Mouse (Mus musculus) midbrain, embryonic 15.5 days (tissue): ENCODE results near the gene Phox2a. TPM values are rescaled to one million over a fixed set of nuclear protein-coding genes. Genes with fewer than 3 reads are reported as not detected.

Source experiments
- ATAC-seq: fragments of 200-750 bp; cut with Nextera tagmentation; replicated peaks from 2 replicates; pipeline ENCODE4 v1.8.0; 2017; ENCODE audit warnings: moderate TSS enrichment
- H3K27ac ChIP-seq: fragments of 300-500 bp; sonication (generic); 2 replicates; pipeline ENCODE4 v1.5.1; 2015; ENCODE audit warnings: mild to moderate bottlenecking, inconsistent platforms
- H3K27me3 ChIP-seq: fragments of 300-500 bp; sonication (generic); replicated peaks from 2 replicates; pipeline ENCODE4 v1.6.1; 2015; ENCODE audit warnings: inconsistent platforms
- H3K36me3 ChIP-seq: fragments of 300-500 bp; sonication (generic); replicated peaks from 2 replicates; pipeline ENCODE4 v1.6.1; 2015; ENCODE audit warnings: inconsistent platforms
- H3K4me1 ChIP-seq: fragments of 300-500 bp; sonication (generic); 2 replicates; pipeline ENCODE4 v1.6.1; 2015; ENCODE audit warnings: inconsistent platforms
- H3K4me2 ChIP-seq: fragments of 300-500 bp; sonication (generic); 2 replicates; pipeline ENCODE4 v1.6.1; 2015; ENCODE audit warnings: inconsistent platforms, mild to moderate bottlenecking, moderate library complexity
- H3K4me3 ChIP-seq: fragments of 300-500 bp; sonication (generic); 2 replicates; pipeline ENCODE4 v1.5.1; 2015; ENCODE audit warnings: mild to moderate bottlenecking, inconsistent platforms
- H3K9ac ChIP-seq: fragments of 300-500 bp; sonication (generic); 2 replicates; pipeline ENCODE4 v1.6.1; 2015; ENCODE audit warnings: mild to moderate bottlenecking, inconsistent platforms
- H3K9me3 ChIP-seq: fragments of 300-500 bp; sonication (generic); 2 replicates; pipeline ENCODE4 v1.6.1; 2016; ENCODE audit warnings: inconsistent platforms
- WGBS: fragments of 180-500 bp; shearing (Covaris S2); methylation state at CpG from one replicate; pipeline ENCODE4 v1.1.7; 2015; ENCODE audit warnings: mixed read lengths; 5-methylcytosine and 5-hydroxymethylcytosine counted together
- polyA plus RNA-seq: library from polyadenylated mRNA; unstranded; fragments of >200 nt; fragmentation: Nextera tagmentation; extraction: Ambion mirVana; gene quantifications from 2 replicates; pipeline ENCODE4 v1.2.1, GENCODE M21; 2015

Gene Phox2a
- polyA plus RNA-seq, 1 experiment from 2014 or later, result 0.10 TPM

DNA sequence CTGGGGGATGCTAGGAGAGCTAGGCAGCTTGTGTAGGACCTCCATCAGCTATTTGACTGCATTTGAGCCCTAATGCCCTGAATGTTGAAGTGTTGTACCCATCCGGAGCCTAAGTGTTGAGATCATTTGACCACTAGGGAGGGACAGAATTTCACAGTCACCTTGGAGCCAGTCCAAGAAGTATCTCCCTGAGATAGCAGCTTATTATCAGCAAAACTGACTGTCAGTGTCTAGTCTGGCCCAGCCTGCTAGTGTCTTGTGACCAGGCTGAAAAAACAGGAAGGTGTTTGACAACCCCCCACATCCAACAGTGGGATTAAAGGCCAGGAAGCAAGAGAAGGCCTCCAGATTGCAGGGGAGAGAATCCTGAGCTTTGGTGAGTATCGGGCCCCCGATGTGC, 53.2 kb downstream of the Phox2a start:
- H3K9ac ChIP-seq, result no peak overlapping the region
- H3K27me3 ChIP-seq, result no peaks in the 10 kb centered on the region
- H3K9me3 ChIP-seq, result no peaks in the 10 kb centered on the region
- no peaks in the 10 kb centered on the region for H3K36me3 ChIP-seq
- H3K27ac ChIP-seq, result no peak overlapping the region
- peaks cover 6% of the 10 kb centered on the region; the same call in 1 of the 2 replicates for H3K4me1 ChIP-seq
- H3K4me2 ChIP-seq, result no peak overlapping the region
- no peak overlapping the region for H3K4me3 ChIP-seq
- WGBS, result 92% methylated on average over 3 of the region's 3 CpGs
- ATAC-seq, result no peak

Other genes with a start within 250 kb of the Phox2a start
- gene Art2b, start 232.7 kb upstream of the Phox2a start, polyA plus RNA-seq, result not detected in 2 replicates
- gene Clpb, start 154.7 kb upstream of the Phox2a start, polyA plus RNA-seq, result 40.6 and 50.1 TPM in 2 replicates
- 11.5 and 14.9 TPM in 2 replicates for gene Inppl1, start 19.9 kb downstream of the Phox2a start, polyA plus RNA-seq
- 2.3 and 2.8 TPM in 2 replicates for gene Folr2, start 38.9 kb downstream of the Phox2a start, polyA plus RNA-seq
- gene Anapc15, start 45.4 kb downstream of the Phox2a start, polyA plus RNA-seq, result 76.9 and 78.1 TPM in 2 replicates
- gene Folr1, start 52.5 kb downstream of the Phox2a start, polyA plus RNA-seq, result 17.4 and 18.8 TPM in 2 replicates
- 154 and 164 TPM in 2 replicates for gene Lamtor1, start 87.6 kb downstream of the Phox2a start, polyA plus RNA-seq
- 0.29 and 0.54 TPM in 2 replicates for gene Tomt, start 88.0 kb downstream of the Phox2a start, polyA plus RNA-seq
- 9.1 and 11.4 TPM in 2 replicates for gene Lrrc51, start 115.6 kb downstream of the Phox2a start, polyA plus RNA-seq
- gene Numa1, start 115.8 kb downstream of the Phox2a start, polyA plus RNA-seq, result 50.9 and 53.1 TPM in 2 replicates
- 4.6 and 6.3 TPM in 2 replicates for gene Il18bp, start 200.4 kb downstream of the Phox2a start, polyA plus RNA-seq
- 33.7 and 34.2 TPM in 2 replicates for gene Rnf121, start 247.2 kb downstream of the Phox2a start, polyA plus RNA-seq
- 29.6 and 29.8 TPM in 2 replicates for gene Xndc1, start 247.2 kb downstream of the Phox2a start, polyA plus RNA-seq
- gene Xntrpc, start 247.4 kb downstream of the Phox2a start, polyA plus RNA-seq, result 1.00 and 1.3 TPM in 2 replicates